ENCODE assay signal across 12 mouse cellular contexts in genomic region chr13:36584197-36584596, GRCm38 (mm10).
DNase-seq lines count a peak whose midpoint lies in the region; ATAC-seq and TF ChIP-seq lines count a peak whose summit lies in the region.
"Had no signal": no experiment of that assay in that cellular context is flagged by ENCODE, and none has a peak within 500 bp of the region (broad histone marks: within the 10 kb centered on the region; RNA-seq: fewer than 3 reads in every experiment).

No protein-coding gene starts in this region.

- peak overlapping the region; percentile 33; the same call in 1 of the 2 replicates for H3K4me2 ChIP-seq in neural tube, embryonic 15.5 days
- H3K4me2 ChIP-seq in liver, postnatal 0 days (ENCODE audit: low read depth, low read length) = no peak overlapping the region
- H3K4me2 ChIP-seq: embryonic facial prominence, embryonic 15.5 days; liver, embryonic 15.5 days had no signal

- no peak overlapping the region for H3K9ac ChIP-seq in neural tube, embryonic 15.5 days (replicated peaks)
- no peak overlapping the region for H3K9ac ChIP-seq in liver, postnatal 0 days (replicated peaks)
- H3K9ac ChIP-seq: embryonic facial prominence, embryonic 15.5 days; kidney, embryonic 15.5 days; liver, embryonic 15.5 days had no signal

- WGBS in hindbrain, embryonic 10.5 days = 69% methylated on average over 7 of the region's 7 CpGs
- 78% methylated on average over 7 of the region's 7 CpGs for WGBS in midbrain, embryonic 10.5 days
- WGBS in neural tube, embryonic 15.5 days = 50% methylated on average over 7 of the region's 7 CpGs
- 57% methylated on average over 7 of the region's 7 CpGs for WGBS in liver, postnatal 0 days (ENCODE audit: insufficient replicate concordance)

- no peak for DNase-seq in frontal cortex, postnatal 25 days (ENCODE audit: low spot score in 2 of 2)
- no peak for DNase-seq in hindbrain, embryonic 10.5 days (ENCODE audit: low spot score)
- DNase-seq in midbrain, embryonic 10.5 days (ENCODE audit: low spot score) = no peak
- DNase-seq in gastrocnemius, adult 8-10 months (ENCODE audit: low spot score in 2 of 2) = no peak
- no peak for DNase-seq in liver, postnatal 0 days
- DNase-seq: adrenal gland, postnatal 10 days had no signal

- peak; percentile 68 for ATAC-seq in frontal cortex, adult (ENCODE audit: low TSS enrichment)
- ATAC-seq in neural tube, embryonic 15.5 days (ENCODE audit: low FRiP score) = peak; percentile 46
- no peak for ATAC-seq in liver, postnatal 0 days
- ATAC-seq in CD4-positive, CD25-positive, alpha-beta regulatory T cell, adult 4 months = no peak

- H3K27me3 ChIP-seq in hindbrain, embryonic 10.5 days (ENCODE audit: insufficient read depth, poor library complexity, severe bottlenecking) = peaks cover 19% of the 10 kb centered on the region; the same call in 1 of the 2 replicates
- peaks cover 28% of the 10 kb centered on the region for H3K27me3 ChIP-seq in midbrain, embryonic 10.5 days (ENCODE audit: low read depth, poor library complexity, severe bottlenecking)
- H3K27me3 ChIP-seq in neural tube, embryonic 15.5 days (replicated peaks) = no peaks in the 10 kb centered on the region
- no peaks in the 10 kb centered on the region for H3K27me3 ChIP-seq in liver, postnatal 0 days (ENCODE audit: insufficient read depth, low read length)

- H3K9me3 ChIP-seq in hindbrain, embryonic 10.5 days = peaks cover 11% of the 10 kb centered on the region; the same call in 1 of the 2 replicates
- peaks cover 8% of the 10 kb centered on the region; the same call in 1 of the 2 replicates for H3K9me3 ChIP-seq in midbrain, embryonic 10.5 days (replicated peaks)
- no peaks in the 10 kb centered on the region for H3K9me3 ChIP-seq in neural tube, embryonic 15.5 days (replicated peaks)
- H3K9me3 ChIP-seq in liver, postnatal 0 days (ENCODE audit: low read length) = no peaks in the 10 kb centered on the region
- H3K9me3 ChIP-seq: embryonic facial prominence, embryonic 15.5 days; kidney, embryonic 15.5 days; liver, embryonic 15.5 days had no signal

- peaks cover 30% of the 10 kb centered on the region for H3K4me1 ChIP-seq in hindbrain, embryonic 10.5 days (replicated peaks)
- peaks cover 31% of the 10 kb centered on the region for H3K4me1 ChIP-seq in midbrain, embryonic 10.5 days
- H3K4me1 ChIP-seq in neural tube, embryonic 15.5 days = peaks cover 33% of the 10 kb centered on the region
- 0 out of 2 replicates have a peak, but pooled peaks cover 4% of the 10 kb centered on the region for H3K4me1 ChIP-seq in liver, postnatal 0 days (ENCODE audit: insufficient read depth)
- H3K4me1 ChIP-seq: liver, embryonic 15.5 days had no signal

- H3K27ac ChIP-seq in hindbrain, embryonic 10.5 days = peak overlapping the region; percentile 78
- H3K27ac ChIP-seq in midbrain, embryonic 10.5 days (replicated peaks) = peak overlapping the region; percentile 77
- peak overlapping the region; percentile 67 for H3K27ac ChIP-seq in neural tube, embryonic 15.5 days (replicated peaks)
- no peak overlapping the region for H3K27ac ChIP-seq in liver, postnatal 0 days (ENCODE audit: low read depth)
- H3K27ac ChIP-seq: embryonic facial prominence, embryonic 15.5 days; kidney, embryonic 15.5 days; liver, embryonic 15.5 days had no signal

- no peaks in the 10 kb centered on the region for H3K36me3 ChIP-seq in hindbrain, embryonic 10.5 days
- no peaks in the 10 kb centered on the region for H3K36me3 ChIP-seq in midbrain, embryonic 10.5 days
- H3K36me3 ChIP-seq in neural tube, embryonic 15.5 days = no peaks in the 10 kb centered on the region
- no peaks in the 10 kb centered on the region for H3K36me3 ChIP-seq in liver, postnatal 0 days (replicated peaks; ENCODE audit: insufficient read depth, low read length)
- H3K36me3 ChIP-seq: embryonic facial prominence, embryonic 15.5 days; kidney, embryonic 15.5 days; liver, embryonic 15.5 days had no signal

- no peak for TF ChIP-seq EP300 in liver, postnatal 0 days (IDR thresholded peaks at IDR 0.05; ENCODE audit: low read depth)

- no peak for TF ChIP-seq CTCF in liver, postnatal 0 days (IDR thresholded peaks at IDR 0.05; ENCODE audit: low read depth)

- no peak overlapping the region for H3K4me3 ChIP-seq in hindbrain, embryonic 10.5 days
- no peak overlapping the region for H3K4me3 ChIP-seq in midbrain, embryonic 10.5 days
- no peak overlapping the region for H3K4me3 ChIP-seq in neural tube, embryonic 15.5 days (replicated peaks)
- H3K4me3 ChIP-seq in liver, postnatal 0 days (ENCODE audit: low read depth, low read length) = no peak overlapping the region
- H3K4me3 ChIP-seq: embryonic facial prominence, embryonic 15.5 days; kidney, embryonic 15.5 days; liver, embryonic 15.5 days had no signal

Comparison
In these comparisons a context has a peak if more than half of its experiments do, and no peak if none do; other contexts are left out.
1. ATAC-seq: peak in frontal cortex, adult (single experiment) and neural tube, embryonic 15.5 days (single experiment); none in liver, postnatal 0 days (single experiment) and CD4-positive, CD25-positive, alpha-beta regulatory T cell, adult 4 months (single experiment).